Mouse (Mus musculus) forebrain, embryonic 13.5 days (tissue): Measurements from ENCODE around the gene Mvb12b. TPM values are rescaled to one million over a fixed set of nuclear protein-coding genes. Genes with fewer than 3 reads are reported as not detected.

ENCODE experiments used
- ATAC-seq: fragments of 200-750 bp; cut with Nextera tagmentation; 2 replicates; pipeline ENCODE4 v1.8.0; 2017
- H3K27ac ChIP-seq: fragments of 300-500 bp; sonication (generic); 2 replicates; pipeline ENCODE4 v1.5.1; 2015; ENCODE audit warnings: inconsistent platforms, mild to moderate bottlenecking, moderate library complexity
- H3K27me3 ChIP-seq: fragments of 300-500 bp; sonication (generic); 2 replicates; pipeline ENCODE4 v1.6.1; 2015; ENCODE audit warnings: mild to moderate bottlenecking, inconsistent platforms
- H3K36me3 ChIP-seq: fragments of 300-500 bp; sonication (generic); 2 replicates; pipeline ENCODE4 v1.6.1; 2015; ENCODE audit warnings: mild to moderate bottlenecking, inconsistent platforms; ENCODE audit not compliant: poor library complexity, severe bottlenecking
- H3K4me1 ChIP-seq: fragments of 300-500 bp; sonication (generic); 2 replicates; pipeline ENCODE4 v1.6.1; 2015; ENCODE audit warnings: inconsistent platforms
- H3K4me2 ChIP-seq: fragments of 300-500 bp; sonication (generic); 2 replicates; pipeline ENCODE4 v1.6.1; 2015; ENCODE audit warnings: inconsistent platforms, mild to moderate bottlenecking, moderate library complexity
- H3K4me3 ChIP-seq: fragments of 300-500 bp; sonication (generic); 2 replicates; pipeline ENCODE4 v1.5.1; 2015; ENCODE audit warnings: mild to moderate bottlenecking, inconsistent platforms
- H3K9ac ChIP-seq: fragments of 300-500 bp; sonication (generic); 2 replicates; pipeline ENCODE4 v1.6.1; 2015; ENCODE audit warnings: mild to moderate bottlenecking, inconsistent platforms
- H3K9me3 ChIP-seq: fragments of 300-500 bp; sonication (generic); replicated peaks from 2 replicates; pipeline ENCODE4 v1.6.1; 2016; ENCODE audit warnings: inconsistent platforms
- WGBS: fragments of 180-500 bp; shearing (Covaris S2); methylation state at CpG from one replicate; pipeline ENCODE4 v1.1.7; 2015; 5-methylcytosine and 5-hydroxymethylcytosine counted together
- polyA plus RNA-seq: library from polyadenylated mRNA; unstranded; fragments of >200 nt; fragmentation: Nextera tagmentation; extraction: Ambion mirVana; gene quantifications from 2 replicates; pipeline ENCODE4 v1.2.1, GENCODE M21; 2015

The Mvb12b gene
- polyA plus RNA-seq, 1 experiment from 2014 or later, result 63.9 TPM

GRCm38 (mm10) chr2:33820037-33820436 is 67.7 kb downstream of the Mvb12b start:
- ATAC-seq, result no peak
- WGBS, result 75% methylated on average over 5 of the region's 5 CpGs
- Histone ChIP-seq H3K36me3 (peaks cover 72% of the 10 kb centered on the region), H3K27ac (no peak overlapping the region), H3K9ac (no peak overlapping the region), H3K27me3 (peaks cover 37% of the 10 kb centered on the region), H3K4me2 (no peak overlapping the region), H3K4me1 (peaks cover 12% of the 10 kb centered on the region), H3K4me3 (no peak overlapping the region), H3K9me3 (no peaks in the 10 kb centered on the region)

- 100% methylated on average over 2 of the region's 2 CpGs for WGBS
- H3K9ac ChIP-seq, result no peak overlapping the region
- no peaks in the 10 kb centered on the region for H3K9me3 ChIP-seq
- H3K36me3 ChIP-seq, result peaks cover 55% of the 10 kb centered on the region
- no peak overlapping the region for H3K4me3 ChIP-seq
- peaks cover 49% of the 10 kb centered on the region for H3K27me3 ChIP-seq
- H3K4me1 ChIP-seq, result peaks cover 29% of the 10 kb centered on the region
- H3K27ac ChIP-seq, result no peak overlapping the region
- H3K4me2 ChIP-seq, result no peak overlapping the region
- no peak for ATAC-seq
These were observed 69.4 kb downstream of the Mvb12b start for GRCm38 (mm10) chr2:33818385-33818784.

- no peaks in the 10 kb centered on the region for H3K9me3 ChIP-seq
- H3K27me3 ChIP-seq, result peaks cover 49% of the 10 kb centered on the region
- peaks cover 31% of the 10 kb centered on the region for H3K4me1 ChIP-seq
- 86% methylated on average over 9 of the region's 9 CpGs for WGBS
- no peak for ATAC-seq
- H3K9ac ChIP-seq, result no peak overlapping the region
- no peak overlapping the region for H3K4me3 ChIP-seq
- H3K4me2 ChIP-seq, result no peak overlapping the region
- H3K36me3 ChIP-seq, result peaks cover 49% of the 10 kb centered on the region
- H3K27ac ChIP-seq, result no peak overlapping the region
These were observed 69.9 kb downstream of the Mvb12b start for GRCm38 (mm10) chr2:33817663-33818346.

- H3K9ac ChIP-seq, result no peak overlapping the region
- H3K4me2 ChIP-seq, result no peak overlapping the region
- no peak overlapping the region for H3K4me3 ChIP-seq
- peaks cover 49% of the 10 kb centered on the region for H3K27me3 ChIP-seq
- H3K27ac ChIP-seq, result no peak overlapping the region
- ATAC-seq, result no peak
- no peaks in the 10 kb centered on the region for H3K9me3 ChIP-seq
- H3K4me1 ChIP-seq, result peaks cover 33% of the 10 kb centered on the region
- 80% methylated on average over 4 of the region's 4 CpGs for WGBS
- H3K36me3 ChIP-seq, result peaks cover 48% of the 10 kb centered on the region
These were observed 70.7 kb downstream of the Mvb12b start for GRCm38 (mm10) chr2:33817080-33817479.

GRCm38 (mm10) chr2:33814581-33814980 is 73.2 kb downstream of the Mvb12b start:
- H3K4me1 ChIP-seq, result peaks cover 55% of the 10 kb centered on the region
- WGBS, result 60% methylated on average over 8 of the region's 8 CpGs
- H3K9ac ChIP-seq, result no peak overlapping the region
- H3K9me3 ChIP-seq, result no peaks in the 10 kb centered on the region
- no peak overlapping the region for H3K4me3 ChIP-seq
- peaks cover 29% of the 10 kb centered on the region for H3K36me3 ChIP-seq
- H3K27ac ChIP-seq, result peak overlapping the region; percentile 68
- no peak for ATAC-seq
- no peak overlapping the region for H3K4me2 ChIP-seq
- peaks cover 60% of the 10 kb centered on the region for H3K27me3 ChIP-seq

- Histone ChIP-seq H3K36me3 (peaks cover 20% of the 10 kb centered on the region), H3K9ac (peak overlapping the region; percentile 8; the same call in 1 of the 2 replicates), H3K4me3 (no peak overlapping the region), H3K9me3 (no peaks in the 10 kb centered on the region), H3K4me1 (peaks cover 64% of the 10 kb centered on the region), H3K27me3 (peaks cover 62% of the 10 kb centered on the region), H3K4me2 (no peak overlapping the region), H3K27ac (peak overlapping the region; percentile 68)
- ATAC-seq, result no peak
- WGBS, result 49% methylated on average over 8 of the region's 8 CpGs
These were observed 74.1 kb downstream of the Mvb12b start for GRCm38 (mm10) chr2:33813501-33814240.

- Histone ChIP-seq H3K27me3 (peaks cover 65% of the 10 kb centered on the region), H3K27ac (peak overlapping the region; percentile 68), H3K9me3 (no peaks in the 10 kb centered on the region), H3K4me3 (no peak overlapping the region), H3K9ac (no peak overlapping the region), H3K36me3 (peaks cover 13% of the 10 kb centered on the region), H3K4me2 (no peak overlapping the region), H3K4me1 (peaks cover 67% of the 10 kb centered on the region)
- WGBS, result 15% methylated on average over 11 of the region's 11 CpGs
- ATAC-seq, result peak; percentile 70
These were observed 74.8 kb downstream of the Mvb12b start for GRCm38 (mm10) chr2:33812980-33813379.

GRCm38 (mm10) chr2:33811349-33811890 is 76.3 kb downstream of the Mvb12b start:
- Histone ChIP-seq H3K4me2 (no peak overlapping the region), H3K27me3 (peaks cover 51% of the 10 kb centered on the region), H3K4me1 (peaks cover 67% of the 10 kb centered on the region), H3K27ac (peak overlapping the region; percentile 77), H3K9ac (no peak overlapping the region), H3K4me3 (no peak overlapping the region), H3K36me3 (0 out of 2 replicates have a peak, but pooled peaks cover 3% of the 10 kb centered on the region), H3K9me3 (no peaks in the 10 kb centered on the region)
- WGBS, result 43% methylated on average over 17 of the region's 17 CpGs
- ATAC-seq, result peak; percentile 17; the same call in 1 of the 2 replicates

GRCm38 (mm10) chr2:33809081-33809480 is 78.7 kb downstream of the Mvb12b start:
- peak overlapping the region; percentile 77; the same call in 1 of the 2 replicates for H3K27ac ChIP-seq
- no peak overlapping the region for H3K4me2 ChIP-seq
- H3K27me3 ChIP-seq, result peaks cover 41% of the 10 kb centered on the region
- peaks cover 67% of the 10 kb centered on the region for H3K4me1 ChIP-seq
- no peak overlapping the region for H3K4me3 ChIP-seq
- H3K9ac ChIP-seq, result no peak overlapping the region
- no peak for ATAC-seq
- 0 out of 2 replicates have a peak, but pooled peaks cover 3% of the 10 kb centered on the region for H3K36me3 ChIP-seq
- H3K9me3 ChIP-seq, result no peaks in the 10 kb centered on the region
- WGBS, result 80% methylated on average over 3 of the region's 3 CpGs

GRCm38 (mm10) chr2:33808032-33808431 is 79.7 kb downstream of the Mvb12b start:
- Histone ChIP-seq H3K9ac (no peak overlapping the region), H3K4me2 (no peak overlapping the region), H3K27ac (no peak overlapping the region), H3K36me3 (0 out of 2 replicates have a peak, but pooled peaks cover 3% of the 10 kb centered on the region), H3K9me3 (no peaks in the 10 kb centered on the region), H3K4me3 (no peak overlapping the region), H3K27me3 (peaks cover 39% of the 10 kb centered on the region), H3K4me1 (peaks cover 62% of the 10 kb centered on the region)
- ATAC-seq, result no peak
- 97% methylated on average over 5 of the region's 5 CpGs for WGBS

GRCm38 (mm10) chr2:33805640-33806039 is 82.1 kb downstream of the Mvb12b start:
- WGBS, result 86% methylated on average over 11 of the region's 11 CpGs
- Histone ChIP-seq H3K36me3 (peaks cover 23% of the 10 kb centered on the region), H3K9ac (no peak overlapping the region), H3K27me3 (peaks cover 38% of the 10 kb centered on the region), H3K9me3 (no peaks in the 10 kb centered on the region), H3K4me2 (no peak overlapping the region), H3K27ac (no peak overlapping the region), H3K4me1 (peaks cover 51% of the 10 kb centered on the region), H3K4me3 (no peak overlapping the region)
- ATAC-seq, result no peak

- peak overlapping the region; percentile 40; the same call in 1 of the 2 replicates for H3K27ac ChIP-seq
- 76% methylated on average over 4 of the region's 4 CpGs for WGBS
- peak; percentile 5; the same call in 1 of the 2 replicates for ATAC-seq
- no peak overlapping the region for H3K4me2 ChIP-seq
- peaks cover 29% of the 10 kb centered on the region for H3K36me3 ChIP-seq
- peaks cover 32% of the 10 kb centered on the region for H3K4me1 ChIP-seq
- no peak overlapping the region for H3K4me3 ChIP-seq
- peaks cover 24% of the 10 kb centered on the region for H3K27me3 ChIP-seq
- H3K9me3 ChIP-seq, result no peaks in the 10 kb centered on the region
- H3K9ac ChIP-seq, result no peak overlapping the region
These were observed 84.0 kb downstream of the Mvb12b start for GRCm38 (mm10) chr2:33803717-33804214.
